Mouse (Mus musculus) left cerebral cortex, adult 18-20 months (tissue): ENCODE data around the gene Pigc. TPM values are rescaled to one million over a fixed set of nuclear protein-coding genes. Genes with fewer than 3 reads are reported as not detected.

Experiments used
- DNase-seq, 2 experiments: peaks; one replicate each; pipeline ENCODE4 v3.0.0; 2021 to 2022; ENCODE audit warnings: low spot score in 2 of 2, mixed read lengths in 1 of 2
- total RNA-seq, 2 experiments: library from RNA; stranded (reverse); gene quantifications; 2 replicates each; pipeline ENCODE4 v1.2.3; 2021

The Pigc gene
- total RNA-seq, 2 experiments from 2014 or later = 10.8 to 17.3 TPM

DNA sequence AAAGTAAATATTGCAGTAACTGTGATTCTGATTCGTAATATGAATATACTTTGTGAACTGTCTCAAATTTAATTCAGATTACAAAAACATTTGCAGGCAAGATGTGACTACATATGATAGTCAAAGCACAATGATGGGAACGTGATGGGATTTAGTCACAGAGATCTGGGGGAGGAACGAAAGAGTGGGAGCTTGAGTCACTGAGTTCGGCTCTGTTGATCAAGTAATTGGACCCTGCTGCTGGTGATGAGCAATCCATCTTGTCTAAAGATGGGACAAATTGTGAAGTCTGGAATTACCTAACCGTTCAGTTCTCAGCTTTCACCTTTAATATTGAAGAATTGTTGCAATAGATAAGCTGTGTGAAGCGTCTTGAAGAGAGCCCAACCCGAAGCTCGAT lies 3.2 kb downstream of the Pigc start:
- no peak for DNase-seq

DNA sequence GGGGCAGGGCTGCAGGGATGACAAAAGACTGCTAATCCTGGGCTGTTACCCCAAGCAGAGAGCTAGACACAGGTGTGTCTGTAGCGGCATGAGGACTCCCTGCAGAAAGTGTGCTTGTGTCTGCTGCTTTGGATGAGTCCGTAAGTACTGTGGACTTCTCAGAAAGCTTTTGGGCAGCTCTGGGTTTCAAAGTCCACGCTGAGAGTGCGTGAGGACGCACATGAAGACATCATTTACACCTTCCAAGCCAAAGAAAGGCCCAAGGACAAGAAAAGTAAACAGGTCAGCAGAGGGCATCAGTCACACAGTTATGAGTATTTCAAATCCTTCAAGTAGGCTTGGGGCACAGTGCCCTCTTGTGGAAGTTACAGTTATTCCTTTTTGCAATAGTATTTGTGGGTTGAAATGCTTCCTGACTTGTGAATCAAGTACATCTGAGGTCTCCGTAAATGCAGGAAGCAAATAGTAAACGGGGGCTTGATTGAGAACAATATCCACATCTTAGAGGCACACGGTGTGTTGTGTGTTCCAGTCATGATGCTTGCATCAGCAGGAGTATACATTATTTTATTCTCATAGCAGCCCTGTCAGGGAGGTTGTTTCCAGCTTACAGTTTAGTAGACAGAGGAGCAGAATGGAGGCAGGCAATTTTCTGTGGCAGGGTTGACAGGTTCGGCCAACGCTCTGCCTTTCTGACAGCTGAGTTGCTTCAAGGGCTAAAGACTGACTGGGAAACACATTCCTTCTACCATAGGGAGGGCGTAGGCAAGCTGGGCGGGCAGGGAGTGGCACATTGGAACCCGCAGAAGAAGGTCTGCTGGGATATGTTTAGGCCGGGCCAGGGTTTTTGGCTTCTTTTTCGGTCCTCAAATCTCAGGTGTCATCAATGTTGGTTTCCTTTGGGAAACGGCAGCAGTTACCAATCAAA lies 7.5 kb downstream of the Pigc start:
- peak; percentile 73 for DNase-seq

DNA sequence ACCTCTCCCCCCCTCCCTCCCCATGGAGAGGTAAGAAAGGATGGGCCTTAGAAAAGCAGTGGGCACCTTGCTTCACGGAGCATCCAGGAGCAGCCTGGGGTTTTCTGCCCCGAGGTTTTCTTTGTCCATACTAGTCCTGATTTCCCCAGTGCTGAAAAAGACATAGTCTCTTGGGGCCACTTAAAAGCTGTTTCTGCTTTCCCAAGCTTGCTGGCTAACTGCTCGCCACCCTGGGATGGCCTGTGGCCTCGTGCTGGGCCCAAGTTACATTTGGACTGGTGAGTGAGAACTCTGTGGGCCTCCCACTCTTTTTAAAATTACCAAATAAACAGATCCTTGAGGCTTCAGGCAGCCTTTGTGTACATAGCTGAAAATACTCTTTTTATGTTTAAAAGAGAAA lies 8.3 kb downstream of the Pigc start:
- DNase-seq = no peak

DNA sequence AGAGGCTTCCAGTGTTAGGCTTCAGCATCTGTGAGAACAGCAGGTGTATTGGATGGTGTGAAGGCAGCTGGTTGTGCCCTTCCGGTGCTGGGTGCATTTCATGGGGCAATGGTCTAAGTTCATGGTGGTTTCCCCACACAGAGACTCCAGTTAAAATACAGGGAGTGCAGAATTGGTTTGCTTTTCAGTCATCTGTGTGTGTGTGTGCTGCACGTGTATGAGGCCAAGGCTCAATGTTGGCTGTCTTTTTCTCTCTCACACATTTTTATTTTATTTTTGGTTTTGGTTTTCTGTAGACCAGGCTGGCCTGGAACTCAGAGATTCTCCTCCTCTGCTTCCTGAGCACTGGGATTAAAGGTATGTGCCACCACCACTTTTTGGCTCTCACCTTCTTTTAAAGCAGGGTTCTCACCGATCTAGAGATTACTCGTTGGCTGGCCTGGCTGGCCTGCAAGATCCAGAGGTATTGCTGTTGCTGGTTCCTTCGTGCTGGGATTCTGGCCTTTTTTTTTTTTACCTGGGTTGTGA lies 9.3 kb downstream of the Pigc start:
- DNase-seq = no peak

DNA sequence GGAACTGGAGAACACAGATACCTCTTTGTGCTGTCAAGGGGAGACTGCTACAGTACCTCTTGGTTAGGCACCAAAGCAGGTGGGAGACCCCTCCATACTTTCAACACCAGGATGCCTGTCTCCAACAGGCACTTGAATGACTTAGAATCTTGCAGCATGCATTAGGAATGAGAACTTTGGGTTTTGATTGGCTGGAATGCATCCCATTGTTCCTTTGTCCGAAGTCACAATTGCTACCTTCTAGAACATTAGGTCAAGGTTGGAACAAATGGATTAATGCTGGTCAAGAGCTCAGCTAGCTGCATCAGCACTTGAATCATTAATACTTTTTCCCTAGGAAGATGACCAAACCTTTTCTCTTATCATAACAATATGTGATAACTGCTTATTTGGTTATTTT lies 10.6 kb downstream of the Pigc start, which contains the start of gene 4930558K02Rik:
Gene 4930558K02Rik (minus strand): TSS at position 101 of the 400 bp plus-strand sequence.
- no peak for DNase-seq

DNA sequence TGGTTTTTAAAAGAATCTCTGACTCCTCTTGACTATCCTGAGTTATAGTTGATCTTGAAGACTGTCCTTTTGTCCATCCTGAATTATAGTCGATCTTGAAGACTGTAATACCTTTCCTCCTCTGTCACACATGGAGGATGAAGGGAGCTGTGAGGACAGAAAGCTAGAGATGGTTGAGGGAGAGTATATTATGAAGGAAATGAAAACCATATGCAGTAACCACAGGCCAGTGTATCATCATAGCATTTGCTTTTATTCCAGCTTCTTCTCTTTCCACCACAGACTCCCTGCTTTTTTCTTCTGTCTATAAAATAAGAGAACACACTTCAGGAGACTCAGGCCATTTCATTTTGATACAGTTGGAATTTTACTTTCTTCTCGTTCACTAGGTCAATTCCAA lies 11.1 kb downstream of the Pigc start:
- no peak for DNase-seq

DNA sequence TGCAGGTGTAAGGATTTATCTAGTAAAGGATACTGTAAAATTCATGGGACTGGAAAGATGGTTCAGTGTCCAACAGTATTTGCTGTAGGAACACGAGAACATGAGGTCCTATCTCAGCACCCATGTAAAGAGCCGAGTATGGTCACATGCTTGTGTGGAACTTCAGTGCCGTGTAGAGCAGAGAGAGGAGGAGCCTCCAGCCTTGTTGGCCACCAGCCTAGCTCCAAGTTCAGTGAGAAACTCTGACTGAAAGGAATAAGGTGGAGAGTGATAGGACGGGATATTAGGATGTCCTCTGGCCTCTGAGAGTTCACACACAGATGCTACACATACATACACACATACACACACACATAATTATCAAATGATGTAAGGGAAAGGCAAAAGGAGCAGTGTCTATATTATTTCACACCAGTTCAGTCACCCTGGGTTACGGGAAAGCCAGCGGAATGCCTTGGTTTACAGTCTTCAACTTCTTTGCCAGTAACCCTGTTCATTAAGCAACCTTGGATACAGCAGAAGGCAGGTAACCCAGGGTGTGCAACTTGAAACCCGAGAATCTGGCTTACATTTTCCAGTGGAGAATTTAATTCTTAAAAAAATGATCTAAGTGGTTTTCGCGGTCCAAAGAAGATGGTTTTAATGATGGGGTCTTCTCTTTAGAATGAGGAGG lies 11.8 kb downstream of the Pigc start:
- DNase-seq = no peak

DNA sequence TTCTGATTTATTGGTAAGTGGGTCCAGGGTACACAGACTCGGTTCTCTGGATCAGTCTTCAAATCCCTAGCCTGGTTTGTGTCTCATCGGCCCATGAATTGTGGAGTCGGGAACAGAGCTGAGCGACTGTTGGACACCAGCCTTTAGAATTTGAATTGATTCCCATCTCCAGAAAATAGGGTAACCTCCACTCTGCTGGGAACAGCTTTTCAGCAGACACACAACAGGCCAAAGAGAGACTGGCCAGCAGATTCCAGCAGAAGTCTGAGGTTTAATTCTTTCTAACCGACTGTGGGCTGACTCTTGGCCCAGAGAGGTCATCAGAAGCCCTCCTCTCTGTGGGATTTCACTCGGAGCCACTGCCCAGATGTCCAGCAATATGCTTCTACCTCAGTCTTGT lies 14.5 kb downstream of the Pigc start:
- no peak for DNase-seq

DNA sequence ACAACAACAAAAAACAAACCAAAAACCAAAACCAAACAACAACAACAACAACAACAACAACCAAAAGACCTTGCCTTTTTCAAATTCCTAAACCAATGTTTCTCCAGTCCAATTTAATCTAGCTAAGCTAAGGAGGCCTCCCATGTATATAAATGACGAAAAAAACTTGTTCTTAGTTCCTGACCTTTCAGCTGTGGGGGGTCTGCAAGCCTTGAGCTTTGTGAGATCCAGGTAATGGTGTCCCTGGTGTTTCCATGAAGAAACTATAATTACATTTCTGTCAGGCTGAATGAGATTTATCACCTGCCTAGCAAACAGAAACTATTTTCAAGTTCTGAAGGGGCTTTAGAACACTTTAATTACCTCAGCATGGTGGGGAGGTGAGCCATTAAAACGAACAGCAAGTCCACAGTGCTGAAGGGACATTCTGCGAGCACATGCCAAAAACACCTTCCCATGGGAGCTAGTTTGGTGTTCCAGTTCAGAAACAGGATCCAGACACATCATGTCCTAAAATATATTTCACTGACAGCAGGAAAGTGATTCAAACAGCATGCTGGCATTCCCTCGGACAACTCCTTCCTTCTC lies 15.1 kb downstream of the Pigc start:
- no peak for DNase-seq

DNA sequence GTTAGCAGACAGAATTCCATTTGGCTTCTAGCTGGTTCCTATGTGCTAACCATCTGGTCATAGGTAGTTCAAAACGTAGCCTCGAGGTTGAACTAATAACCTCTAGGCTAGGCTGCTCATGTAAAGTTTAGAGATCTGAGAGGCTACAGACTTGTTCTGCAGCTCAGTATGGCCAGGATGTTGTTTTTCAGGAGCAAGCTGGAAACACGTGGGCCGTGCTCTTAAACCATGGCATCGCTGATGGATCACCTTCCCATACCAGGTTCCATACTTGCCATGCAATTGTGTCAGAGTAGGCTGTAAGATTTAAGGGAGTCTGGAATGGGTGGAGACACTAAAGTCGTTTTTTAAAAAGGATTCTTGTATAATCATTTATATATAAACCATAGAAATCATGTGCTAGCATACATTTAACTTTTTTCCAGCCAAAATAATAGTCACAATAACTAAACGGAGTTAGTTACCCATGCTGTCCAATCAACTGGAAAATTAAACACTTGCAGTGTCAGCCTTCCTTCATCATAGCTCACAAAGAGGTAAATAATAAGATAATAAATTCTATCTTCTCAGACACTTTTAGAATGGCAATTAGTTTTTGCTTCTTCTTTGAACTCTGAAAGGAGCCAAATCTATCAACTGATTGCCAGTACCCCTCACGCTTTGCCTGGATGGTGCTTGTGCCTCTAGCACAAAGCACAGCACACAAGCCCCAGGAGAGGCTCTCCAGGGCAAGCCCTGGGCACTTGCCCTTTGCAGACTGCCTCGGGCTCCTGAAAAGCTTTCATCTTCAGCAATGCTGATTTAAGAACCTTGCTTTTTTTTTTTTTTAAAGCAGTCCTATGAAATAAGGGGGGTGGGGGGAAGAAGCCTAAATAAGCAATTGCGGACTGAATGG lies 21.9 kb downstream of the Pigc start:
- DNase-seq = no peak

DNA sequence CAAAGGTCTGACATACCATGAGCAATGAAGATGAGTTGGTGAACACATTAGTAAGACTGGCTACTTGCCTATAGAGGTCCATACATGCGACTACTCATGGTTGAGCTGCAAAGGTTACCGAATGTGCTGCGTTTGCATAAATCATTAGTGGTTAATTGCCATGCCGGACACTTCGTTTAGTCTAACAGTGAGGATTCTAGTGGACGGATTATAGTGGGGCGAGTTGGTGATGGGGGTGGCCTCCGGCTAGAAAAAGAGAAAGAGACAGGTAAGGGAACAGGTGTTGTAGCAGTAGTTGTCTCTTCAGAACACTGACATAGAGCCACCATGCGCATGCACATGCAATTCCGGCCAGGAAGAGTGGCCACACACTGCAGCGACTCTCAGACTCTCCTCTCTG lies 22.9 kb downstream of the Pigc start:
- no peak for DNase-seq

DNA sequence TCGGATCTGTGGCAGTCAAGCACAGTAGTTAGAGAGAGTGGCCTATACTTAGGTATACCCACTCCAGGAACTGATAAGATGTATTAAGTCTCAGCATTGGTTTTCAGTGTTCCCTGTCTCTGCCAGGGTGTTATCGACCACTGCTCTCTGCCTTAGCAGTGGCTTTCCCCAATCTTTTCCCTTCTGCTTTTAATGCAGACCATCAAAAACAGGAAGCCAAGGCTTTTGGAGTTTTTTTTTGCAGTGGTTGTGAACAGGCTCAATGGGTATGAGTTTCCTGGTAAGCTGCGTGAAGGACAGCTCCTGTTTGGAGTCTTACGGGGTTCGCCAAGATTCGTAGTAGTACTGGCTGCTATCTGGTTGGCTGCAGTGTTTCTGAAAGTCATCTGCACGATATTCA lies 23.4 kb downstream of the Pigc start:
- DNase-seq = no peak

DNA sequence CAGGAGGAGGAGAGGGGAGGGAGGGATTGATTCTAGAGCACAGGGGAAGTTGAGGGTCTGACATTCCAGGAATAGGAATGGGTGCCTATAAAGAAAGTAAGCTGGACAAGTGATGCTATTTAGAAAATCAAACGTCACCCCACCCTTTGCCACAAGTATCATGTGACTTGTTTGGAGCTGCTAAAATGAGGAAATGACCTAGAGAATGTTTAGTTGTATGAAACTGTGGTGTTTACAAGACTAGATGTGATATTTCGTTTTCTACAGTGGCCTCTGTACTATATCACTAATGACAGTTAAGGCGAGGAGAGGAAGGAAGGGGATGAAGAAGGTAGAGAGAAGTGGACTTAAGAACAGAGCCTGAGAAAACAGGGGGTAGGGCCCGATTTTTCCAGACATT lies 29.8 kb downstream of the Pigc start:
- DNase-seq = no peak

DNA sequence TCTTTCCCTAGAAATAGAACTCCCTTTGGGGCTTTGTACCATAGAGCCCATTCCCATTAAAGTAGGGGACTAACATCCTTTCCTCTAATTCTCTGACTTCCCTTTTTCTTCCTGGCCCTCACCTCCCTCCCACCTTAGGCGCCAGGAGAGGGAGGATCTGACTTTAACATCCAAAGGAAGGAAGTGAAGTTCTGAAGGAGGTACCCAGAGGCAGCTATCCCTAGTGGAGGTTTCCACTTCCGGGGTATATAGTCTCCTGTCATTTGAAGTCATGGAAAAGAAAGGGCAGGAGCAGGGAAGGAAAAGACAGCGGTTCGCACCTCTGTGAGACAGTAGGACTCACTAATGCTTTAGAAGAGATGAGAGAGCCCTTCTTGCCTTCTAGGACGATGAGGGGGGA lies 30.4 kb downstream of the Pigc start:
- DNase-seq = no peak

DNA sequence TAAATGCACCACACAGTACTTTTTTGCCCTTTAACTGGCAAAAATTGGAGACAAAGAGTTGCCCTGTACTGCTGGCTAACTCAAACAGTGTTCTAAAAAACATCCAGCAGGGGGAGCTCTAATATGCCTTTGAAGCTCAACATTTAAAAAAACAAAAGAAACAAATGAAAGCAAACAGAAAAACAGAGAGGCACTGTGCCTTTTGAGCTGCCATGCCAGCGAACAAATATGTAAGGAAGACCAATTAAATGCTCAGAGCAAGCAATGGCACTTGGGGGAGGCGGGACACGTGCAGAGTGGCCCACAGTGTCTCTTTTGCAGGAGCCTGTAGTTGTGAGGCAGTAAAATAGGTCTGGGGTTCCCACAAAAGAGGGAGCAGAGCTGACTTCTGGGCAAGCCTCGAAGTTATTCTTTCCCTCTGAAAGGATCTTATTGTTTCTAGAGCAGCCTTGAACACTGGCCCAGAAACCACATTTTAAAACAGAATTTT lies 30.9 kb downstream of the Pigc start:
- DNase-seq = peak; percentile 39 to 44

DNA sequence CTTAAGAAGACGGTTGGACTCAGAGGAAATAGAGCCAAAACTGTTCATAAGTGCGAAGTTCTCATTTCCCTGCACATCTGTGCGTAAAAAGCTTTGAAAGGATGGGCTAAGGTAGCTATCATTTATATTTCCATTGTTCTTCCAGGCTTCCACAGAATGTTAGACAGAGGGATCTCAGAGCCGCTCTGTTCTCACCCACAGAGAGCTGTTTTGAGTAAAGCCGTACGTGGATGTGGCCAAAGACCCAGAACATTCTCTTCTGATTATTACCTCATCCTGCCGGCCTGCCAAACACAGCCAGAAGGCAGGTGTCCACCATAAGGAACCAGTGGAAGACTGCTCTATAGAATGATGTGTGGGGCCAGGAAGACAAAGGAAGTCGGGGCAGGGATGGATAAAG lies 32.3 kb downstream of the Pigc start:
- DNase-seq = no peak

DNA sequence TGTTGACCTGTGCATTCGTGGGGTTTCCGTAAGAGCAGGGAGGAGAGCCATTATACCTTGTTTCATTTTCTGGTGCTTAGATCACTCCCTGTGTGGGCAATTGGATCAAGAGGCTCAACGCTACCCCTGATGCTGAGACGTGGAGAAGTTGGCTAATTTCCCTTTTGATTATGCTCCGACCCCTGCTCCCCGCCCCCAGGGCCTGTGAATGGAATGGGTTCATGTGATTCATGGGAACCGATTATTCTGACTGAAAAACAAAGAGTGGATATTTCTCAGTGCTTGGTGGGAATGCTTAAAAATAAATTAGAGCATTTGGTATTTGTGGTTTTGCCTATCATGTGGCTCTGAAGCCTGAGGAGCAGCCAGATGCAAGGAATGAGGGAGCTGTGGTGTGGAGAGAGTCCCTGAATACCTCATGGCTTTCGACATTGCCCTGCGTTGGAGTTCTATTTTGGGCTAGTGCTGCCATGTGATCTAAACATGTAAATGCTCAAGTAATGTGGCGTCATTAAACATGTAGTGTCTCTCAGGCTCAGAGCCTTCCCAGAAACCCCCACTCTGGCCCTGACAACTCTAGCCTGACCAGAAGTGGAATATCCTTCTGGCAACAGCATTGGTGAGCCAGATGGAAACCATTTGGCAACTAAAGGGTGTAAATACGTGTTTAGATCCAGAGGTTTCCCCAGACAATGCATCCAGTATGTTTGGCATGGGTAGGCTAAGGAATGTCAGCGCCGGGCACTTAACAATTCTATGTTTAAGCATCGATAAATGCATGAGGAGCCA lies 34.9 kb downstream of the Pigc start:
- DNase-seq = no peak

DNA sequence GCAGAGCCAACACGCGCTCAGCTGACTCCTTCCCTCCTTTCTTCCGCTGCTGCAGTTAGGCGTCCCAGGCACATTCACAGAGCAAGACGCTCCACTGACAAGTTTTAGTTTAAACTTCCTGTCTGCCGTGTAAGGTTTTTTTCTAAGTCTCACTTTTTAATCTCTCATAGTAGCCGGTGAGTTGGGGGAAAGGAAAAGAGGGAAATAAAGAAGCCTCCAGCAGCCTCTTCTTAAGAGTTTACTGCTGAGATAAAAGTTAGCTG lies 35.5 kb downstream of the Pigc start:
- no peak for DNase-seq

DNA sequence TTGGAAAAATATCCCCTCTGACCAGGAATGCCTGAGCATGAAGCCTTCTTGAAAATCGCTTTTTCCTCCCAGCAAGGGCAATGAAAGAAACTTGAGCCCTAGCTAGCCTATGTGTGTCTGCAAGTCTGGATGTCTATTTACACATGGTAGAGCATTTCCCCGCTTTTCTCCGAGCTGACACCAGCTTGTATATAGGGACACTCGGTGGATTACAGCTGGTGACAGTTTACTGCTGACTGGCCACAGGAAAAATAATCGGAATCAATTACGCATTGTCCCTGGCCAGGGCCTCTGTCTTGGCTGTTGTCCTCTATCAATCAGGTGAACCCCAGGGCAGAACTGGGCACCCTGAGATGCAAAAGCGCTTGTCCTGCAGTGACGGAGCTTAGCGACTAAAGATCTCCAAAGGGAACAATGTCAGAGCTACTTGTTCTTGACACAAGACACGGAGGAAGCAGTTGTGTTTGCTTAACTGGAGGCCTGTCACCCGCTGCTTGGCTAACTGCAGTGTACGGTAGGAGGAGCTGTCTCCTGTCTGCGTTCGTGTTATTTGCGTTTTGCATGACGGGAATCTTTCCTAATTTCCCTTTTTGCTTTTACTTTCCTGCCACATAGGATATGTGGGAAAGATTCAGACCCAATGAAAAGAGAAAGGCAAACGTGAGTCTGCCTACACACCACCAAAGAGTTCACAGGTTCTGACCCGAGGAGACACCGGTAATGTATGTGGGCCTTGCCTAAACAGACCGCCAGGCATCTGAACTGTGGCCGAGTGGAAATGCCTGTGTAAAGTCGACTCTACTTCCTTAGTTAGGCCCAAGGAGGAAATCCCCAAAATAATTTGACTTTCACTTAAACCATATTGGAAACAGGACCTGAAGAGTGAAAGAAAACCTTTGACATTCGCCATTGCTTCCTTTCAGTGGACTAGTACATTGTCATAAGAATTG lies 36.1 kb downstream of the Pigc start:
- DNase-seq = no peak
